In genomic region chr6:91576906-91577305, GRCm38 (mm10) we compare ENCODE assay signal across 9 mouse cellular contexts.
DNase-seq lines count a peak whose midpoint lies in the region; ATAC-seq and TF ChIP-seq lines count a peak whose summit lies in the region.
"Had no signal": no experiment of that assay in that cellular context is flagged by ENCODE, and none has a peak within 500 bp of the region (broad histone marks: within the 10 kb centered on the region; RNA-seq: fewer than 3 reads in every experiment).

No protein-coding gene starts in this region.

- TF ChIP-seq CTCF in lung, postnatal 0 days (IDR thresholded peaks at IDR 0.05), result no peak

- H3K4me2 ChIP-seq in lung, postnatal 0 days (replicated peaks; ENCODE audit: low read depth, low read length), result no peak overlapping the region
- H3K4me2 ChIP-seq: limb, embryonic 15.5 days had no signal

- no peak overlapping the region for H3K9ac ChIP-seq in lung, postnatal 0 days (replicated peaks; ENCODE audit: low read depth)
- H3K9ac ChIP-seq: limb, embryonic 15.5 days had no signal

- no peaks in the 10 kb centered on the region for H3K36me3 ChIP-seq in lung, postnatal 0 days (ENCODE audit: insufficient read depth, low read length)
- H3K36me3 ChIP-seq: limb, embryonic 15.5 days had no signal

- H3K4me1 ChIP-seq in lung, postnatal 0 days (ENCODE audit: insufficient read depth, low read depth, low read length), result no peaks in the 10 kb centered on the region

- H3K4me3 ChIP-seq in lung, postnatal 0 days (ENCODE audit: low read depth, low read length), result no peak overlapping the region
- H3K4me3 ChIP-seq: limb, embryonic 15.5 days had no signal

- no peaks in the 10 kb centered on the region for H3K9me3 ChIP-seq in lung, postnatal 0 days (ENCODE audit: low read length)
- H3K9me3 ChIP-seq: limb, embryonic 15.5 days had no signal

- H3K27ac ChIP-seq in lung, postnatal 0 days (ENCODE audit: low read length), result no peak overlapping the region
- H3K27ac ChIP-seq: limb, embryonic 15.5 days had no signal

- no peak for ATAC-seq in lung, postnatal 0 days
- ATAC-seq in megakaryocyte-erythroid progenitor cell, adult 5-6 weeks (replicated peaks; ENCODE audit: low FRiP score, low TSS enrichment, poor library complexity, severe bottlenecking), result no peak

- 56% methylated on average over 15 of the region's 15 CpGs for WGBS in lung, postnatal 0 days

- H3K27me3 ChIP-seq in lung, postnatal 0 days (replicated peaks; ENCODE audit: insufficient read depth, low read length), result no peaks in the 10 kb centered on the region
- H3K27me3 ChIP-seq: limb, embryonic 15.5 days had no signal

- peak; percentile 30 for DNase-seq in layer of hippocampus, adult 11-12 months (ENCODE audit: low spot score)
- DNase-seq in layer of hippocampus, adult 9-10 months (ENCODE audit: low spot score), result no peak
- peak; percentile 90 for DNase-seq in cerebellum, adult 9-11 months
- DNase-seq in layer of hippocampus, adult 8-10 months (ENCODE audit: low spot score in 2 of 2), result peak; percentile 34 to 57
- peak; percentile 52 for DNase-seq in right cerebral cortex, postnatal 25 days
- DNase-seq in lung, postnatal 0 days (ENCODE audit: low spot score), result no peak
- DNase-seq in adrenal gland, adult (ENCODE audit: inconsistent age in 2 of 2, low spot score in 1 of 2), result no peak

- TF ChIP-seq EP300 in lung, postnatal 0 days (IDR thresholded peaks at IDR 0.05), result no peak

Comparison
In these comparisons a context has a peak if more than half of its experiments do, and no peak if none do; other contexts are left out.
1. DNase-seq: peak in layer of hippocampus, adult 11-12 months (single experiment), cerebellum, adult 9-11 months (single experiment), layer of hippocampus, adult 8-10 months (2 of 2) and right cerebral cortex, postnatal 25 days (single experiment); none in layer of hippocampus, adult 9-10 months (single experiment), lung, postnatal 0 days (single experiment) and adrenal gland, adult (0 of 2).